Mouse (Mus musculus) midbrain, embryonic 12.5 days (tissue): ENCODE results near the gene Prep. TPM values are rescaled to one million over a fixed set of nuclear protein-coding genes. Genes with fewer than 3 reads are reported as not detected.

Experiments
- ATAC-seq: fragments of 200-750 bp; cut with Nextera tagmentation; 2 replicates; pipeline ENCODE4 v1.8.0; 2017; ENCODE audit warnings: low read depth, moderate TSS enrichment, moderate library complexity; ENCODE audit not compliant: low FRiP score
- H3K27ac ChIP-seq: fragments of 300-500 bp; sonication (generic); replicated peaks from 2 replicates; pipeline ENCODE4 v1.5.1; 2016; ENCODE audit warnings: mild to moderate bottlenecking
- H3K27me3 ChIP-seq: fragments of 300-500 bp; sonication (generic); 2 replicates; pipeline ENCODE4 v1.6.1; 2016; ENCODE audit warnings: mild to moderate bottlenecking
- H3K36me3 ChIP-seq: fragments of 300-500 bp; sonication (generic); 2 replicates; pipeline ENCODE4 v1.6.1; 2016
- H3K4me1 ChIP-seq: fragments of 300-500 bp; sonication (generic); 2 replicates; pipeline ENCODE4 v1.6.1; 2016
- H3K4me2 ChIP-seq: fragments of 300-500 bp; sonication (generic); replicated peaks from 2 replicates; pipeline ENCODE4 v1.6.1; 2016; ENCODE audit warnings: mild to moderate bottlenecking, moderate library complexity
- H3K4me3 ChIP-seq: fragments of 300-500 bp; sonication (generic); 2 replicates; pipeline ENCODE4 v1.5.1; 2016; ENCODE audit warnings: mild to moderate bottlenecking
- H3K9ac ChIP-seq: fragments of 300-500 bp; sonication (generic); replicated peaks from 2 replicates; pipeline ENCODE4 v1.6.1; 2016; ENCODE audit warnings: mild to moderate bottlenecking, moderate library complexity
- H3K9me3 ChIP-seq: fragments of 300-500 bp; sonication (generic); 2 replicates; pipeline ENCODE4 v1.6.1; 2016; ENCODE audit warnings: mild to moderate bottlenecking
- WGBS: fragments of 180-500 bp; shearing (Covaris S2); methylation state at CpG from one replicate; pipeline ENCODE4 v1.1.7; 2016; 5-methylcytosine and 5-hydroxymethylcytosine counted together
- microRNA-seq: library from miRNA; unstranded; fragments of <30 nt; microRNA quantifications from one replicate; pipeline ENCODE4, GENCODE M21; 2017
- polyA plus RNA-seq: library from polyadenylated mRNA; unstranded; fragments of >200 nt; fragmentation: Nextera tagmentation; extraction: Ambion mirVana; gene quantifications from 2 replicates; pipeline ENCODE4 v1.2.1, GENCODE M21; 2016

Gene Prep
- polyA plus RNA-seq, 1 experiment from 2014 or later = 27.2 TPM

GRCm38 (mm10) chr10:45216676-45217075 is 149.7 kb downstream of the Prep start:
- Histone ChIP-seq H3K9me3 (no peaks in the 10 kb centered on the region), H3K4me1 (no peaks in the 10 kb centered on the region), H3K27me3 (no peaks in the 10 kb centered on the region), H3K9ac (no peak overlapping the region), H3K27ac (no peak overlapping the region), H3K4me2 (no peak overlapping the region), H3K4me3 (no peak overlapping the region), H3K36me3 (no peaks in the 10 kb centered on the region)
- WGBS = 89% methylated on average over 7 of the region's 7 CpGs
- no peak for ATAC-seq

Small RNAs within 50 kb of the gene (microRNA-seq; reads per million reads assigned to microRNA genes)
- gene Gm23766 = not detected

Other genes with a start within 250 kb of the Prep start
- gene Popdc3, start 110.9 kb downstream of the Prep start, polyA plus RNA-seq = 0.39 TPM in 1 of 2 replicates, not detected in the other